Mouse (Mus musculus): ENCODE results near the gene Pard3b. TPM values are rescaled to one million over a fixed set of nuclear protein-coding genes. Genes with fewer than 3 reads are reported as not detected.

The Pard3b gene
- polyA plus RNA-seq, 1 experiment from 2014 or later, result 7.2 TPM

GRCm38 (mm10) chr1:62682456-62683385, 1044.1 kb downstream of the Pard3b start:
- Histone ChIP-seq H3K4me1 (peaks cover 29% of the 10 kb centered on the region), H3K27me3 (ENCODE audit: poor library complexity, severe bottlenecking) (0 out of 2 replicates have a peak, but pooled peaks cover 5% of the 10 kb centered on the region), H3K9me3 (peaks cover 2% of the 10 kb centered on the region; the same call in 1 of the 2 replicates), H3K27ac (peak overlapping the region; percentile 51; the same call in 1 of the 2 replicates), H3K36me3 (replicated peaks) (no peaks in the 10 kb centered on the region), H3K4me3 (no peak overlapping the region)
- DNase-seq (ENCODE audit: extremely low spot score, low spot score), result no peak
- WGBS, result 75% methylated on average over 21 of the region's 21 CpGs

- Histone ChIP-seq H3K9me3 (no peaks in the 10 kb centered on the region), H3K27me3 (ENCODE audit: poor library complexity, severe bottlenecking) (0 out of 2 replicates have a peak, but pooled peaks cover 5% of the 10 kb centered on the region), H3K36me3 (replicated peaks) (no peaks in the 10 kb centered on the region), H3K4me1 (peaks cover 26% of the 10 kb centered on the region), H3K4me3 (no peak overlapping the region), H3K27ac (no peak overlapping the region)
- no peak for DNase-seq (ENCODE audit: extremely low spot score, low spot score)
- 88% methylated on average over 2 of the region's 2 CpGs for WGBS
Measured at GRCm38 (mm10) chr1:62683498-62683897, 1044.9 kb downstream of the Pard3b start.

GRCm38 (mm10) chr1:62687511-62687910, 1048.9 kb downstream of the Pard3b start:
- H3K4me1 ChIP-seq, result peaks cover 12% of the 10 kb centered on the region
- WGBS, result 92% methylated on average over 8 of the region's 8 CpGs

GRCm38 (mm10) chr1:62691175-62691574, 1052.6 kb downstream of the Pard3b start:
- 84% methylated on average over 6 of the region's 6 CpGs for WGBS
- Histone ChIP-seq H3K27me3 (ENCODE audit: poor library complexity, severe bottlenecking) (peaks cover 8% of the 10 kb centered on the region), H3K9me3 (no peaks in the 10 kb centered on the region), H3K4me1 (peaks cover 2% of the 10 kb centered on the region), H3K4me3 (no peak overlapping the region), H3K27ac (no peak overlapping the region), H3K36me3 (replicated peaks) (no peaks in the 10 kb centered on the region)
- DNase-seq (ENCODE audit: extremely low spot score, low spot score), result no peak

More at GRCm38 (mm10) chr1:62687511-62687910, 1048.9 kb downstream of the Pard3b start:
- no peaks in the 10 kb centered on the region for H3K36me3 ChIP-seq (replicated peaks)
- H3K27me3 ChIP-seq (ENCODE audit: poor library complexity, severe bottlenecking), result no peaks in the 10 kb centered on the region; the same call in 1 of the 2 replicates
- H3K9me3 ChIP-seq, result no peaks in the 10 kb centered on the region
- H3K4me3 ChIP-seq, result no peak overlapping the region
- no peak overlapping the region for H3K27ac ChIP-seq
- no peak for DNase-seq (ENCODE audit: extremely low spot score, low spot score)
